37 mouse cellular contexts compared by ENCODE assay signal in the genomic region with DNA sequence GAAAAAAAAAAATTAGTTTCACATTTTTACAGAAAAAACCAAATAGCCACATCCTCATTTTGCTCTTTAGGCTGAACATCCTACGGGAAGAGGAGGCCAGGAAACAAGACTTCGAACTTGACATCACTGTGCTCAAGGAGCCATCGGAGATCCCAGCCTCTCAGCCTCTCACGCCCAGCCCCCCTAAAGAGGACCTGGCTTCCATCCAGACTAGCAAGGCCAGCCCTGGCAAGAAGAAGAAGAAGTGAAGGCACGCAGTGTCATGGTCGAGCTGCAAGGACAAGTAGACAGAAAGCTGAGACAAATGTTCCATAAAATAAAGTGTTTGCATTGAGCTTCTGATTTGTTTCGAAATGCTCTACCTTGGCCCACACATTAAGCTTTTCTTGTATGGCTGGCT. TPM values are rescaled to one million over a fixed set of nuclear protein-coding genes. Genes with fewer than 3 reads are reported as not detected.
DNase-seq lines count a peak whose midpoint lies in the region; ATAC-seq and TF ChIP-seq lines count a peak whose summit lies in the region.
"Had no signal": no experiment of that assay in that cellular context is flagged by ENCODE, and none has a peak within 500 bp of the region (broad histone marks: within the 10 kb centered on the region; RNA-seq: fewer than 3 reads in every experiment).

No protein-coding gene starts in this region.

- TF ChIP-seq POLR2A in cerebellum, adult 2 months (IDR thresholded peaks at IDR 0.05; ENCODE audit: borderline replicate concordance, insufficient read depth, low read length): no peak

- H3K4me2 ChIP-seq in midbrain, embryonic 11.5 days: no peak overlapping the region
- H3K4me2 ChIP-seq: forebrain, embryonic 13.5 days; heart, embryonic 15.5 days; kidney, embryonic 15.5 days; limb, embryonic 13.5 days; liver, embryonic 12.5 days; neural tube, embryonic 12.5 days; stomach, embryonic 15.5 days had no signal

- peaks cover 13% of the 10 kb centered on the region; the same call in 1 of the 2 replicates for H3K36me3 ChIP-seq in midbrain, embryonic 11.5 days (ENCODE audit: control insufficient read depth, insufficient read depth, low read length)
- H3K36me3 ChIP-seq in midbrain, embryonic 10.5 days: peaks cover 74% of the 10 kb centered on the region

- H3K9me3 ChIP-seq in midbrain, embryonic 11.5 days (ENCODE audit: control insufficient read depth, low read length): no peaks in the 10 kb centered on the region
- H3K9me3 ChIP-seq in midbrain, embryonic 10.5 days (replicated peaks): no peaks in the 10 kb centered on the region
- H3K9me3 ChIP-seq: forebrain, embryonic 13.5 days; heart, embryonic 15.5 days; kidney, embryonic 15.5 days; limb, embryonic 13.5 days; liver, embryonic 12.5 days; neural tube, embryonic 12.5 days; stomach, embryonic 15.5 days had no signal

- peaks cover 5% of the 10 kb centered on the region; the same call in 1 of the 2 replicates for H3K4me1 ChIP-seq in cerebellum, adult 2 months (ENCODE audit: control insufficient read depth, insufficient read depth, low read length)
- no peaks in the 10 kb centered on the region for H3K4me1 ChIP-seq in midbrain, embryonic 11.5 days (ENCODE audit: control insufficient read depth, insufficient read depth, low read length)
- peaks cover 7% of the 10 kb centered on the region for H3K4me1 ChIP-seq in midbrain, embryonic 10.5 days
- H3K4me1 ChIP-seq: kidney, embryonic 15.5 days; stomach, embryonic 15.5 days had no signal

- H3K27me3 ChIP-seq in cerebellum, adult 2 months (ENCODE audit: control insufficient read depth, insufficient read depth, low read length): no peaks in the 10 kb centered on the region
- no peaks in the 10 kb centered on the region for H3K27me3 ChIP-seq in midbrain, embryonic 11.5 days (ENCODE audit: control insufficient read depth, insufficient read depth, low read length)
- no peaks in the 10 kb centered on the region for H3K27me3 ChIP-seq in midbrain, embryonic 10.5 days (ENCODE audit: low read depth, poor library complexity, severe bottlenecking)
- H3K27me3 ChIP-seq: CH12.LX; forebrain, embryonic 13.5 days; heart, embryonic 15.5 days; kidney, embryonic 15.5 days; limb, embryonic 13.5 days; liver, embryonic 12.5 days; neural tube, embryonic 12.5 days; stomach, embryonic 15.5 days had no signal

- peak; percentile 26 to 51 for DNase-seq in cerebellum, postnatal 10 days
- no peak for DNase-seq in cerebellum, adult 2 months
- DNase-seq in midbrain, embryonic 11.5 days (ENCODE audit: low spot score, missing footprints): peak; percentile 53
- no peak for DNase-seq in midbrain, embryonic 10.5 days (ENCODE audit: low spot score)
- DNase-seq in adrenal gland, adult 8-10 months: peak; percentile 79
- DNase-seq in ovary, postnatal 14 days (ENCODE audit: low spot score): peak; percentile 9
- no peak for DNase-seq in liver
- DNase-seq: cerebellum, adult 11-12 months; cerebellum, postnatal 25 days; gastrocnemius, postnatal 10 days; kidney, postnatal 25 days; liver, postnatal 0 days; lung, postnatal 10 days; right cerebral cortex, postnatal 25 days; thymus, adult 18-20 months; thymus, postnatal 25 days had no signal

- no peak for TF ChIP-seq CTCF in cerebellum, adult 2 months (IDR thresholded peaks at IDR 0.05; ENCODE audit: borderline replicate concordance, insufficient read depth, low read depth, low read length)

- H3K27ac ChIP-seq in cerebellum, adult 2 months (ENCODE audit: insufficient read depth, low read length): no peak overlapping the region
- H3K27ac ChIP-seq in midbrain, embryonic 11.5 days (ENCODE audit: low read depth, low read length): no peak overlapping the region
- H3K27ac ChIP-seq in midbrain, embryonic 10.5 days (replicated peaks): no peak overlapping the region
- H3K27ac ChIP-seq: forebrain, embryonic 13.5 days; heart, embryonic 15.5 days; hindbrain, postnatal 0 days; kidney, embryonic 15.5 days; limb, embryonic 13.5 days; liver, embryonic 12.5 days; macrophage; neural tube, embryonic 12.5 days; stomach, embryonic 15.5 days had no signal

- 43% methylated on average over 7 of the region's 7 CpGs for WGBS in cerebellum, adult 2 months
- WGBS in midbrain, embryonic 11.5 days: 94% methylated on average over 7 of the region's 7 CpGs
- 94% methylated on average over 7 of the region's 7 CpGs for WGBS in midbrain, embryonic 10.5 days

- no peak for ATAC-seq in midbrain, embryonic 11.5 days (ENCODE audit: low FRiP score)
- ATAC-seq in activated CD4-positive, CD25-positive, alpha-beta regulatory T cell, adult 4 months: no peak
- ATAC-seq: forebrain, embryonic 13.5 days; hindbrain, postnatal 0 days; intestine, postnatal 0 days; liver, embryonic 12.5 days; liver, postnatal 0 days had no signal

- no peak overlapping the region for H3K4me3 ChIP-seq in cerebellum, adult 2 months (replicated peaks; ENCODE audit: insufficient read depth, low read depth, low read length)
- no peak overlapping the region for H3K4me3 ChIP-seq in midbrain, embryonic 11.5 days (ENCODE audit: low read depth, low read length)
- H3K4me3 ChIP-seq in midbrain, embryonic 10.5 days: no peak overlapping the region
- H3K4me3 ChIP-seq: forebrain, embryonic 13.5 days; heart, embryonic 15.5 days; kidney, embryonic 15.5 days; limb, embryonic 13.5 days; liver, embryonic 12.5 days; myocyte; neural tube, embryonic 12.5 days; stomach, embryonic 15.5 days had no signal

- no peak overlapping the region for H3K9ac ChIP-seq in midbrain, embryonic 11.5 days (ENCODE audit: low read length)
- H3K9ac ChIP-seq: forebrain, embryonic 13.5 days; heart, embryonic 15.5 days; kidney, embryonic 15.5 days; limb, embryonic 13.5 days; liver, embryonic 12.5 days; liver, postnatal 0 days; neural tube, embryonic 12.5 days; stomach, embryonic 15.5 days had no signal

RNA-seq across cellular contexts. Expression of gene Ccz1, which starts 29.3 kb away (rescaled TPM):
- 42.6 and 45.6 TPM in 2 replicates for polyA plus RNA-seq in cerebellum, adult 2 months (2012; rRNA removed)
- 125 and 131 TPM in 2 replicates for polyA plus RNA-seq in midbrain, embryonic 11.5 days (2014; fragmentation: Nextera tagmentation; extraction: Ambion mirVana)
- polyA plus RNA-seq in midbrain, embryonic 10.5 days (2016; fragmentation: Nextera tagmentation; extraction: Ambion mirVana): 105 TPM in 2 replicates
- 10 to 100 TPM; 56.5 to 60.7 (median 60.2) TPM for total RNA-seq in adrenal gland, adult 8-10 months (2022)
- polyA plus RNA-seq in activated CD4-positive, CD25-positive, alpha-beta regulatory T cell, adult 4 months (2017; shearing (Covaris generic)): 10 to 100 TPM; 37.5 to 38.6 TPM

RNA-seq across cellular contexts. Expression of gene Ocm, which starts 41.1 kb away (rescaled TPM):
- not detected in 2 replicates for polyA plus RNA-seq in cerebellum, adult 2 months (2012; rRNA removed)
- not detected in 2 replicates for polyA plus RNA-seq in midbrain, embryonic 11.5 days (2014; fragmentation: Nextera tagmentation; extraction: Ambion mirVana)
- not detected in 2 replicates for polyA plus RNA-seq in midbrain, embryonic 10.5 days (2016; fragmentation: Nextera tagmentation; extraction: Ambion mirVana)
- not detected for total RNA-seq in adrenal gland, adult 8-10 months (2022)
- polyA plus RNA-seq in activated CD4-positive, CD25-positive, alpha-beta regulatory T cell, adult 4 months (2017; shearing (Covaris generic)): not detected
- total RNA-seq: CH12.LX; ES-E14; gastrocnemius, postnatal 10 days; heart, postnatal 25 days; hindbrain, postnatal 0 days; layer of hippocampus, adult 18-20 months; megakaryocyte-erythroid progenitor cell, adult 5-6 weeks; midbrain, postnatal 0 days had no signal
- polyA plus RNA-seq: C2C12; embryonic facial prominence, embryonic 11.5 days; forebrain, embryonic 13.5 days; gonadal fat pad, adult 2 months; heart, embryonic 15.5 days; intestine, postnatal 0 days; limb, embryonic 13.5 days; liver, embryonic 12.5 days; liver, postnatal 0 days; macrophage; myocyte; stomach, embryonic 15.5 days had no signal

RNA-seq across cellular contexts. Expression of gene Rsph10b, which starts 52.5 kb away (rescaled TPM):
- 11.7 and 12.9 TPM in 2 replicates for polyA plus RNA-seq in cerebellum, adult 2 months (2012; rRNA removed)
- 0.47 and 0.56 TPM in 2 replicates for polyA plus RNA-seq in midbrain, embryonic 11.5 days (2014; fragmentation: Nextera tagmentation; extraction: Ambion mirVana)
- polyA plus RNA-seq in midbrain, embryonic 10.5 days (2016; fragmentation: Nextera tagmentation; extraction: Ambion mirVana): 0.58 and 1.5 TPM in 2 replicates
- 10 to 100 TPM in 1 of 4 experiments, 1 to 10 TPM in 3; 3.2 to 20.5 (median 6.1) TPM for total RNA-seq in adrenal gland, adult 8-10 months (2022)
- polyA plus RNA-seq in activated CD4-positive, CD25-positive, alpha-beta regulatory T cell, adult 4 months (2017; shearing (Covaris generic)): not detected
- polyA plus RNA-seq: C2C12, macrophage, myocyte had no signal

RNA-seq across cellular contexts. Expression of gene Gm42421, which starts 57.4 kb away (rescaled TPM):
- 3.3 and 3.4 TPM in 2 replicates for polyA plus RNA-seq in cerebellum, adult 2 months (2012; rRNA removed)
- 1.2 and 1.3 TPM in 2 replicates for polyA plus RNA-seq in midbrain, embryonic 11.5 days (2014; fragmentation: Nextera tagmentation; extraction: Ambion mirVana)
- 0.56 and 0.77 TPM in 2 replicates for polyA plus RNA-seq in midbrain, embryonic 10.5 days (2016; fragmentation: Nextera tagmentation; extraction: Ambion mirVana)
- total RNA-seq in adrenal gland, adult 8-10 months (2022): under 1 TPM in 2 of 4 experiments, not detected in 2; 0.94 to 0.95 TPM
- 1 to 10 TPM in 1 of 2 experiments, not detected in 1; 2.7 TPM for polyA plus RNA-seq in activated CD4-positive, CD25-positive, alpha-beta regulatory T cell, adult 4 months (2017; shearing (Covaris generic))
- total RNA-seq: heart, postnatal 25 days; megakaryocyte-erythroid progenitor cell, adult 5-6 weeks; midbrain, postnatal 0 days had no signal
- polyA plus RNA-seq: liver, postnatal 0 days had no signal

Comparison
In these comparisons a context has a peak if more than half of its experiments do, and no peak if none do; other contexts are left out.
1. DNase-seq: peak in cerebellum, postnatal 10 days (2 of 2), midbrain, embryonic 11.5 days (single experiment), adrenal gland, adult 8-10 months (single experiment) and ovary, postnatal 14 days (single experiment); none in cerebellum, adult 2 months (0 of 2), midbrain, embryonic 10.5 days (single experiment) and liver (single experiment).